Mouse (Mus musculus) E14TG2a.4 (cell line): ENCODE measurements at regions not wholly inside any gene's neighbourhood (a gene's known extent, or its start where the extent isn't known, plus 50 kb on each side); places are given as distances from the start of the nearest gene placed in this dataset.

ENCODE experiments used
- CTCF ChIP-seq: conservative IDR thresholded peaks from 2 replicates; pipeline ENCODE4 v1.5.1; 2014; ENCODE audit warnings: low read length
- NANOG ChIP-seq: IDR thresholded peaks from 2 replicates; pipeline ENCODE4 v1.6.1; 2014; ENCODE audit warnings: borderline replicate concordance, low read length, mixed read lengths

DNA sequence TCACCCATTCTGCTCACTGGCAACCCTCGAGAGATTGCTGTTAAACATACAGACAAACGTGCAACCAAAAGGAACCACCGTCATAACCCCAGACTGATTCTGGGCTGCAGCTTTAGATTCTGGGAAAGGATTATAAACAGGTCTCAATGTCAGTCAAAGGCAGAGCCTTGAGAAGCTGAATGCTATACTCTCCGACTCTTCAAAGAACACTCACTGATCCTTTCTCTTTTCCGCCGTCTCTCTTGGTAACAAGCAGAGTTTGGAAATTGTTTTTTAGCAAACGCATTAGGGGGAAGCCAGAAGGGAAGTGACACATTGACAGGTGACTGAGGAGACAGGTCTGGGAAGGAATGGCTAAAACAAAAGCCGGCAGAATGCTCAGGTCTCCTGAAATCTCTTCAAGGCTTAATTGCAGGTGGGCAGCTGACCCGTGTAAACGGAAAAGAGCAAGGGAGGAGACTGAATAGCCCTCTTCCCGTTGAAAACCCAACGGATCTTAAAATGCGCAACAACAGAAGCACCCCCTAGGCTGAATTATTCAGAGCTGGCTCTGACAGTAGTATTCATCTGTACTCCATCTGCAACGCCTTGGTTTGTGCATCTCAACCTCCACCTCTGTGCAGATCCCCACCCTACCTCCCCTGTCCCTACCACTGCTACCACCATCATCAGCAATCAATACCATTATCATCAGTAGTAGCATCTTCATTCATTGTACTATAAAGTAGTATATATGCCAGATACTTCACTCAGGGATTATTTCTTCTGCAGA, 219.6 kb downstream of the Tmem38b start:
- TF ChIP-seq CTCF (no peak), NANOG (no peak)
